Mouse (Mus musculus): ENCODE data around the gene Rnaseh2a. TPM values are rescaled to one million over a fixed set of nuclear protein-coding genes. Genes with fewer than 3 reads are reported as not detected.

The Rnaseh2a gene
- 100 to 1,000 TPM; 122 to 138 TPM for total RNA-seq (2021)
- long read RNA-seq, experiment 1, transcript Rnaseh2a-203 (8 exons, 2,044 nt), result major isoform, 54 of 94 reads
- long read RNA-seq, experiment 1, partial matches to known transcripts, result 10 of 94 reads
- long read RNA-seq, experiment 1, other reads (novel, unspliced or antisense), result 22 of 94 reads
- long read RNA-seq, experiment 2, transcript Rnaseh2a-202 (10 exons, 2,981 nt), result minor isoform, 14 of 94 reads
- long read RNA-seq, experiment 2, transcript Rnaseh2a-203 (8 exons, 2,044 nt), result major isoform, 44 of 94 reads
- long read RNA-seq, experiment 2, partial matches to known transcripts, result 7 of 94 reads
- long read RNA-seq, experiment 2, other reads (novel, unspliced or antisense), result 24 of 94 reads

DNA sequence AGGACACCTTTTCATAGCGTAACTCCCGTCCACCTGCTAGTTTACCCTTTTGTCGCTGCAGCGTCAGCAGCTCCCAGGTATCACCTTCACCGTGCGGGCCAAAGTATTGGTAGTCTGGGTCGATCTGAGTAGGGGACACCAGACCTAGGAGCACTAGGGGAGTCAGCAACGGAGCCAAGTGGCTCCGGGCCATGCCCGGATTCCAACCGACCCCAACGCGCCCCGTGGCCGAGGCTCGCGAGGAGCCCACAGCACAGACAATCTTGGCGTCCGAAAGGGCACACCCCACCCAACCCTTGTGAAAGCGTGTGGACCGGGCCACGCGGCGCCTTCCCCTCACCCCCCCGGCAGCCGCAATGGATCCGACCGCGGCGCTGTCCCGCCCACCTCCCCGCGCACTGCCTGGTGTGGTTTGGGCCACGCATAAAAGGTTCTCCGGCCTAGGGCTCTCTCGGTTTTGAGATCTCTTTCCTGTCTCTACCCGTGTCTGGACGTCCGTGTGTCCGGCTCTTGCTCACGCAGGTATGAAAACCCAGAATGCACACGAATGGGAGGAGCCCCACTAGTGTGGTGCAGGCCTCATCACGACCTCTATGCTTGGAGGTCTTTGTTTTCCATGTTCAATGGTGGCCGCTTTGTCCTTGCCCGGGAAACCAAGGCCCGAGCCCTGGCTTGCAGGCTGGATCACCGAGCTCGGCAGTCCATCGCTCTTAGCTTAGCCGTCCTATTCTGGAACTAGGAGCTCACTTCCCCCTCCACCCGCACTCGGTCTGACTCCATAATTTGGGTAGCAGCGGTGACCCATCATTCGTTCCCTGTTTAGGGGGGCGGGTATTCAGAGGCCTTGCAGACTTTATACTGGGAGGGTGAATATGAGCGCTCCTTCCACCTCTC, at the start of gene Rnaseh2a, which contains the start of the genes Gm49661 and Prdx2:
TSS of gene Rnaseh2a (minus strand) at position 527 of the 894 bp plus-strand sequence.
TSS of gene Gm49661 (minus strand) at position 193 of the 894 bp plus-strand sequence.
TSS of gene Prdx2 (plus strand) at position 347 of the 894 bp plus-strand sequence.
- DNase-seq (ENCODE audit: low spot score in 2 of 2), result peak; percentile 61 to 70

DNA sequence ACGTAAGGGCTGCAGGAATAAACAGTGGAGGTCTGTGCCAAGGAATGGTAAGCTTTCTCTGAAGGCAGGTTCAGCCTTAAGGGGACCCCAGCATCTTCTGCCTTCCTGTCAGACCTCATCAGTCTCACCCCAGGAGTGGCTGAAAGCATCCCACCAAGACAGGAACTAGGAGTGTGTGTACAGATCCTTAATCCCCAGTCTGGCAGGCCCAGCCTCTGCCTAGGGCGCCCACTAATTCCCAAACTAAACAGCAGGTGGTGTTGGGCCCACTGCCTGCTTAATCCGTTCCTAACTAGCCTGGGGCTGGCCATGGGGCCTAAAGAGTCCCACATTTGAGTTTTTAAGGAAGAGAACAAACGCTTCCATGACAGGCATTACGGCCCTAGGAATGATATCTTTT, 47.6 kb upstream of the Rnaseh2a start:
- no peak for DNase-seq (ENCODE audit: low spot score in 2 of 2)

GRCm38 (mm10) chr8:85016724-85017123, 47.2 kb upstream of the Rnaseh2a start:
- DNase-seq (ENCODE audit: low spot score in 2 of 2), result no peak

- DNase-seq (ENCODE audit: low spot score in 2 of 2), result no peak
Observed at GRCm38 (mm10) chr8:85014431-85014830, 44.9 kb upstream of the Rnaseh2a start, which contains the start of gene Best2. TSS of gene Best2 (minus strand) at chr8:85014531.

DNA sequence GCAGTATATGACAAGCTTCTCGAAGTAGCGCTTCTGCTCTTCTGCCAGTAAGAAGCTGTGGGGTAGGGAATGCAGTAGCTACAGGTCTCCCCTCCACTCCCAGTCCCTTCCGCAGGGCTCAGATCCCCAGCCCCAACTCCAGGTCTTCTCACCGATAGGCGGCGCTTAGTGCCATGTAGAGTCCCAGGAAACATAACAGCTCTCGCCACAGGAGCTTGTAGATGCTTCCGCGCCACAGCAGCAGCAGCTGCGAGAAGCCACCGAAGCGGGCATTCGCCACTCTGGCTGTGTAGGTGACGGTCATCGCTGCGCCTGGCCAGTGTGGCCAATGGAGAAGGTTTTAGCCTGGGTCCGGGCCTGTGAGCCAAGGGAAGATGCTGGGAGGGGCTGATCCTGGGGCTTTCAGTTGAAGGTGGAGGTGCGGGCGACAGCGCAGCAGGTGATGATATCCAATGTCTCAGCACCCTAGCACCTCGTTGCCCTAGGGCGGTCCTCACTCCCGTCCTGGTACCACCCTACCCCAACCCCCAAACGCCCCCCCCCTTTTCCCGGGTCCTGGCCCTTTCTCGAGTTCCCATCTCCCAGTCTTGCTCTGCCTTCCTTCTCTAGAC, 43.8 kb upstream of the Rnaseh2a start:
- peak in 1 of 2 experiments; percentile 56 for DNase-seq (ENCODE audit: low spot score in 2 of 2)

DNA sequence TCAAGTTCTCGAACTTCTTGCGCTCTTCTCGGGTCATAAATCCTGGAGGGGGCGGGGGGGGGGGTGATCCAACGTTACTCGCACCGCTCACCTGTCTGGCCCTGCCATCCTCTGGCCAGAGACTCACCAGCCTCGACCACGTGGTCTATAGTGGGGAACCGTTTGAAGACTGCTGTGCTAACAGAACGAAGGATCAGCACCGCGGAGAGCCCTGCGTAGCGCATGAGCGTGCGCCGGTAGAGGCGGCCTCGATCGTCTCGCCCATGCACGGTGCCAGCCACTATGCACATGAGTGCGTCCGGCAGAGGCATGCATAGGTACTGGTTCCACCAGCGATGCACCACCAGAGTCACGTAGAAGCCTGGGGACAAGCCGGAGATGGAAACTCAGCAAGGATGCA, 41.7 kb upstream of the Rnaseh2a start:
- DNase-seq (ENCODE audit: low spot score in 2 of 2), result no peak

GRCm38 (mm10) chr8:85007686-85008085, 38.1 kb upstream of the Rnaseh2a start:
- DNase-seq (ENCODE audit: low spot score in 2 of 2), result no peak

DNA sequence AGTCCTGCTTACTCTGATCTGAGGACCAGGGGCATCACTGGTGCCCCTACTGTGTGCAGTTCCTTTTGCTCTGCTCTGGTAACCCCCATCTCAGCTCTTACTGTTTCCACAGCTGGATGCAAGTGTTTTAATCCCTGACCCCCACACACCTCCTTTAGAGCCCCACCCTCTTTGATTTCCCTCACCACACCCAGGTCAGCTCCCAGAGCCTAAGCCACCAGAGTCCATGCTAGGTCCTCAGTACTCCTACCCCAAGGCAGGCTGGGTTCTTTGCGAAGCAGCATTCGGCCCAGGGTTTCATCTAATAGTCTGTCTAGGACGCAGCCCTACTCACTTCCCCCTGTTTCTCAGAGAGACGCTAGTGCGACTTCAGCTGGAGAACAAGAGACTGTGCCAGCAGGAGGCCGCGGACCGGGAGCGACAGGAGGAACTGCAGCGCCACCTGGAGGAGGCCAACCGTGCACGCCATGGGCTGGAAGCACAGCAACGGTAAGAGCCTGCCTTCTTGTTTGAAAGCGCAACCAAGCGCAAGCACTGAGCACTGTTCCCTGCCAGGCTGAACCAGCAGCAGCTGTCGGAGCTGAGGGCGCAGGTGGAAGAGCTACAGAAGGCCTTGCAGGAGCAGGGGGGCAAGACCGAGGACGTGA, 28.2 kb upstream of the Rnaseh2a start:
- peak; percentile 71 to 76 for DNase-seq (ENCODE audit: low spot score in 2 of 2)

DNA sequence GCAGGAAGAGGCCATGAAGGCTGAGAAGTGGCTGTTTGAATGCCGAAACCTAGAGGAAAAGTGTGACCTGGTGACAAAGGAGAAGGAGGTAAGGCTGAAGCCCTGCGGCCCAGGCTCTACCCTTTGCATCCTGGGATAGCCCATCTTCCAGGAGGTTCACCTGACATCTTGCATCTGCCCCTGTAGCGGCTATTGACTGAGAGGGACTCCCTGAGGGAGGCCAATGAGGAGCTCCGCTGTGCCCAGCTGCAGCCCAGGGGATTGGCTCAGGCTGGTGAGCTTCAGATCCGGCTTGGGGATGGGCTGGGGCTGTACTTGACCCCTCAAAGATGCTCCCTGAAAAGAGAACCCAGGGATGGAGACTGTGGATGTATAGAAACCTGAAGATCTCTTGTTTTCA, 27.4 kb upstream of the Rnaseh2a start:
- no peak for DNase-seq (ENCODE audit: low spot score in 2 of 2)

DNA sequence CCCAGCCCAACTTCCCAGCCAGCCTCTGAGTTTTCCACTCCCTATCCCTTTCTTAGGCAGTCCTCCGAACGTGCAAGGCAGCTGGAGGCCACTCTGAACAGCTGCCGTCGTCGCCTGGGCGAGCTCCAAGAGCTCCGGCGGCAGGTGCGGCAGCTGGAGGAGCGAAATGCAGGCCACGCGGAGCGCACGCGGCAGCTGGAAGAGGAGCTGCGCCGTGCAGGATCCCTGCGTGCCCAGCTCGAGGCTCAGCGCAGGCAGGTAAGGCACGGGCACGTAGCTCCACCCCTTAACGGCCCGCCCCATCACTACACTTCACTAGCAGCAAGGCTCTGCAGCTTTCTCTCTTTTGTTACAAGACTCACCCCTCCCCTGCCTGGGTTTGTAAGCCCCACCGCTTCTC, 26.1 kb upstream of the Rnaseh2a start:
- no peak for DNase-seq (ENCODE audit: low spot score in 2 of 2)

DNA sequence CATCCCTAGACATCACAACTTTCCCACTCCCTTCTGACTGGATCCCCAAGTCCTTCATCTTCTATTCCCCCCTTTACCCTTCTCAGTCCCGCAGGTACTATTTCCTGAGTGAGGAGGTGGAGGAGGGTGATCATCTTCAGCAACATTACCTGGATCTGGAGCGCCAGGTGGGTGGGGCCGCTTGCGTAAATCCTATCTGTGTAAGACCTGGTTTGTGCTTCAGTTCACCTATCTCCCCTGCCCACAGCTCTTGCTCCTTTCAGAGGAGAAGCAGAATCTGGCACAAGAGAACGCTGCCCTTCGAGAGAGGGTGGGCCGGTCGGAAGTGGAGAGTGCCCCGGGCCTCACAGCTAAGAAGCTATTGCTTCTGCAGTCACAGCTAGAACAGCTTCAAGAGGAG, 24.8 kb upstream of the Rnaseh2a start:
- DNase-seq (ENCODE audit: low spot score in 2 of 2), result no peak

GRCm38 (mm10) chr8:84990836-84991235, 21.3 kb upstream of the Rnaseh2a start:
- DNase-seq (ENCODE audit: low spot score in 2 of 2), result no peak

GRCm38 (mm10) chr8:84990349-84990748, 20.8 kb upstream of the Rnaseh2a start, which contains the start of gene Hook2:
TSS of gene Hook2 (plus strand) at chr8:84990603.
- peak; percentile 80 to 92 for DNase-seq (ENCODE audit: low spot score in 2 of 2)

DNA sequence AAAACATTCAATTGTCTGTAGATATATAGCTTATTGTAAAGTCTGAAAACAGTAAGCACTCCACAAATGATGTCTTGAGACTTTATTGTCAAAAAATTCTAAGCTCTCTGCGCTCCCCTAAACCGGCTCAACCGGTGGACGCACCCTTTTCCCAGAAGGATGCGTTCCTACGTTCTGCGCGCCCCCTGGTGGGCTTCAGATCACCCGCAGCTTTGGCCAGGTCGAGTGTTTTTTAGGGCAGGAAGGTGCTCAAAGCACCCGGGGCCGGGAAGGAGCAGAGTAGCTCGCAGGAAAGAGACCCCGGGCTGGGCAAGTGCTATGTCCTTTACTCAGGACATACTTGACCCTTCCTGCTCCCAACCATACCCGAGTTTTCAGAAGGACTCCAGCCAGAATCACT, 20.2 kb upstream of the Rnaseh2a start:
- DNase-seq (ENCODE audit: low spot score in 2 of 2), result peak; percentile 88 to 90

GRCm38 (mm10) chr8:84989311-84989731, 19.8 kb upstream of the Rnaseh2a start:
- DNase-seq (ENCODE audit: low spot score in 2 of 2), result no peak

- no peak for DNase-seq (ENCODE audit: low spot score in 2 of 2)
Observed at GRCm38 (mm10) chr8:84987903-84988302, 18.3 kb upstream of the Rnaseh2a start.

DNA sequence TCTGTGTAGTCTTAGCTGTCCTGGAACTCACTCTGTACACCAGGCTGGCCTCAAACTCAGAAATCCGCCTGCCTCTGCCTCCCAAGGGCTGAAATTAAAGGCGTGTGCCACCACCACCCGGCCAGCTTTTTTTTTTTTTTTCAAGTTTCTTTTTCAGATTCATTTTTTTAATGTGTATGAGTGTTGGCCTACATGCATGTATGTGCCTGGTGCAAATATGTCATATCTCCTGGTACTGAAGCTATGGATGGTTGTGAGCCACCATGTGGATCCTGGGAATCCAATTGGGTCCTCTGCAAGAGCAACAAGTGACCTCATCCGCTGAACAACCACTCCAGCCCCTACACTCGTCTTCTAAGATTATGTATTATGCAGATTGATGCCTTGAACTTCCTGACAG, 17.8 kb upstream of the Rnaseh2a start:
- DNase-seq (ENCODE audit: low spot score in 2 of 2), result no peak

GRCm38 (mm10) chr8:84986379-84986945, 16.9 kb upstream of the Rnaseh2a start:
- no peak for DNase-seq (ENCODE audit: low spot score in 2 of 2)

DNA sequence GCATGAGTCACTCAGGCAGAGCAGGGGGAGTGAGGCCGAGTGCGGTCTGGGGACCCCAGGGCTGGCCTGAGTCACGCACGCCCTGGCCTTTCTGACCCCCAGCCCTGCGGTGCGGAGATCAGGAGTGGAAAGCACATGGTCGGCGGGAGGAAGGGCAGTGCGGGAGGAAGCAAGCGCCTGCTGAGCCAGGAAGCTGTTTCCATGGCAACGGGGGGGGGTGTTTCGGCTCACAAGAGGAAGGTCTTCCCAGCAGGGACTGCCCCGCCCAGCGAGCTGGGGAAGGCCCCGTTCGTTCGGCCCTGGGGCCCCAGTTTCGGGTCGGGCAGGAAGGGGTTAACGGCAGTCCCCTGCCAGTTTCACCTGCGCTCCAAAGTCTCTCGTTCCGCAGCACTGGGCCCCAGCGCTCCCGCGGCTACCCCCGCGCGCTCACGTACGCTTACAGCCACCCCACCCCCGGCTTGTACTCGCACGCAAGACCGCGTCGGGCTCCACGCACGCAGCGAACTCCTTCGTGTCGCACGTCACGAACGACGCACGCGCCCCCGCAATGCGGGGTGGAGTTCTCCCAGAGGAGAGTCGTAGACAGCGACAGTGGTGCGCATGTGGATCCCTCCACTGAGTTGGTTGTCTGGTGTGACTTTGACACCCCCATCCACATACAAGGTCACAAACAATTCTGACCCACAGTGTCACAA, 16.3 kb upstream of the Rnaseh2a start:
- DNase-seq (ENCODE audit: low spot score in 2 of 2), result peak; percentile 70 to 79
